Mouse (Mus musculus) embryo, embryonic 9.5 days (tissue): ENCODE data around the gene Lexm.

ENCODE experiments used
- DNase-seq: peaks from one replicate; pipeline ENCODE4 v3.0.0-alpha.2; 2017; ENCODE audit errors: extremely low spot score

Lexm gene

DNA sequence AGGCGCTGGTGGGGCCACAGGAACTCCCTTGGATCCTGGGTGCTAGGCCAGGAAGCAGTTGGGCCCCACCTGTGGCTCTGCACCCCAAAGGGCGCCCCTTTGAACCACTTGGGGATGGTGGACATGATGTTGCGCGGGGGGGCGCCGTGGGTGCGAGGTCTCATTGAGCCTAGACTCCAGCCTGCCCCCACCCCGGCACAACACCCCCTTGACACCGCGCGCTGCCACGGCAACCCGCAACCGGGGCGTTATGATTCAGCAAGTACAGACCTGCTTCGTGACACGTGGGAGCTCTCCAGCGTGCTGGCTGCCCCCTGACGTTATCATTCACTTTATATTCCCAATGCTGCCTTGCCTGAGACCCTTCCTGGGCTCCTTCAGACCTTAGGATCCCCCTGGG is at the start of gene Lexm:
Gene Lexm, minus strand, starts transcription at position 186 of the 400 bp plus-strand sequence.
- DNase-seq = peak; percentile 40

DNA sequence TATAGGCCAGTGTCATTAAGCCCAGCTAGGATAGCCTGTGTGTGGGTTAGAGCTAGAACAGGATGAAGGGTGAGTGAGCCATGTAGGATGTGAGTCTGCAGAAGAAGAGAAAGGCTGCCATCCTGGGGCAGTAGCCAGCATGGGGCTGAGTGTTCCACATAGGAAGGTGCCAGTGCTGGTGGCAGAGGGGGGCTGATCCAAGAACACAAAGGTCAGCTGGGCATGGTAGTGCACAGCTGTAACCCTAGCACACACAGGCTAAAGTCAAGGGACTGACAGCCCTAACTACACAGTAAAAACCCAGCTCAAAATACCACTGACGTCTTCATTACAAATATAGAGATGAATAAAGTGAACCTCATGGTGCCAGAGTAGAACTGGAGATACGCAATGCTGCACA is 49.5 kb upstream of the Lexm start:
- DNase-seq = no peak

DNA sequence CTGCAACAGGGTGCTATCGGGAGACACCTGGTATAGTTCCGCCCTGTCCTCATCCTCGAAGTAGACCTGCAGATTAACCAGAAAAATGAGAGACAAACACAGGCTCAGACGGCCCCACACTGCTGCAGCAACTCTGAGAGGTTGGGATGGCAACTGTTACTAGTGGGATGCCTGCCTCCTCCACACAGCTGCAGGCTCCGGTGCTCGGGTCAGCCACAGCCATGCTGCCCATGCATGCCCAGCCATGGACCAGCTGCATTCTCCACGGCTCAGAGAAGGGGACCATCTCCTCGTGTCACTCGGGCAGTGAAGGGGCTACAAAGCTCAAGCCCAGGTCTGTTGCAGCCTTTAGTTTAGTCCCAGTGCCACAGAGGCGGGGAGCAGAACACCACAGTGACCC is 48.6 kb upstream of the Lexm start:
- DNase-seq = no peak

DNA sequence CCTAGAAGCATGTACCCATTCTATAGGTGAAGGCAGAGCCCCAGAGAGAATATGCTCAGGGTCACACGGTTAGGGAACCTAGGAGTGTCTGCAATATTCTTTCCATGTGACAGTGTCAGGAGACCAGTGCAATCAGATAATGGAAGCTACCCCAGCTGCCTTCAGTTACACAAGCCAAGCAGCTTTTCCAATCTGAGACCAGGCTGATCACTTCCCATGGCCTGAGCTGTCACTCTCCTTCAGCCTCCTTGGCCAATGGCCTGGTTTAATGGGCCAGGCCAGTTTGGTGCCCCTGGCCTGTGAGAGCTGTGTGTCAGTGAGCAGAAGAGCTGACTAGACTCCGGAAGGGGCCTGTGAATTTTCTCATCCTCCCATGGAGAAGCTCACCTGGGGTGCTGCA is 48.2 kb upstream of the Lexm start:
- no peak for DNase-seq

DNA sequence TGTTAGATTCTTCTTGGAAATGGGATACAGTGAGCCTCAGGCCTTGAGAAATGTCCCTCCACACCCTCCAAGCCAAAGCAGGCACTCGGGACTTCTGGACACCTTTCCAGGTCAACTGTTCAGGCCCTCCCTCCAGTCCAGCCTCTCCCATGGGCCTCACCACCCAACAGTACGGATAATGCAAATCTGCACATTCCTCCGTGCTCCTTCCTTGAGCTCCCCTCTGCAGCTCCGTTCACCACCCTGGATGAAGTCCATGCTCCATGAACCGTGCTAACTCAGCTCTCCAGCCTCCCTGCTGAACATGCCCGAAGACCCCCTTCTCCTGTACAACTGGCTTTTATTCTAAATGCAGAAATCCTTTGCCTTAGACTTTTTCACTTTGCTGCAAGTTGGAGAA is 47.7 kb upstream of the Lexm start:
- DNase-seq = no peak

DNA sequence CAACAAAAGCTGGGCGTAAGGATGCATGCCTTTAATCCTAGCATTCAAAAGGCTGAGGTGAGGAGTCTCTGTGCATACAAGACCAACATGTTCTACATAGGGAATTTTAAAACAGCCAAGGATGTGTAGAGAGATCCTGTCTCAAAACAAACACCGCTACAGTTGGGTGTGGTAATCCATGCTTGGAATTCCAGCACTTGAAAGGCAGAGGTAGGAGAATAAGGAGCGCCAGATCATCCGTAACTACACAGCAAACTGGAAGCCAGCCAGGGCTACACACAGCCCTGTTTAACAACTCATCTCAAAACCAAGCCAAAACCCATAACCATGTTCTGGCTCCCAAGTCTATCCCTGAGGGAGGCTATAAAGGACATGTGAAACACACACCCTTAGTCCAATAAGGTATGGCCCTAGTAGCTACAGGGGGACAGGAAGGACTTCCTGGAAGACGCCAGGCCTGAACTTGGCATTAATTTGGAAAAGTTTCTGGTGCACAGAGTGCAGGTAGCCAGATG is 47.0 kb upstream of the Lexm start:
- no peak for DNase-seq

DNA sequence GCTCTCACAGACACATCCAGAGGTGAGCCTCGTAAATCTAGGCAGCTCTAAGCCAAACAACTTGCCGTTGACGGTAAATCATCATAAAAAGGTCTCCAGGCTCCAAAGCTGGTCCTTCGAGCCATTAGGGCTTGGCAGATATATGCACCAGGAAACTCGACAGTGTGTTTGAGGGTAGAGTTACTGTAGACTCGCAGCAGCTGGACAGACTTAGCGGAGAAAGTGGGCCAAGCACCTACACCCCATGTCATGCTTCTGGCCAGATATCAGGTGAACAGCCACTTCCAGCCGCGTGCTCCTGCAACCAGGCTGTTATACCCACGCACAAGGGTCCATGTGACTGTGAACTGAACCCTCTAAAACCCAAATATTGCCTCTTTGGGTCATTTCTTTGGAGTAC is 38.6 kb upstream of the Lexm start:
- no peak for DNase-seq

DNA sequence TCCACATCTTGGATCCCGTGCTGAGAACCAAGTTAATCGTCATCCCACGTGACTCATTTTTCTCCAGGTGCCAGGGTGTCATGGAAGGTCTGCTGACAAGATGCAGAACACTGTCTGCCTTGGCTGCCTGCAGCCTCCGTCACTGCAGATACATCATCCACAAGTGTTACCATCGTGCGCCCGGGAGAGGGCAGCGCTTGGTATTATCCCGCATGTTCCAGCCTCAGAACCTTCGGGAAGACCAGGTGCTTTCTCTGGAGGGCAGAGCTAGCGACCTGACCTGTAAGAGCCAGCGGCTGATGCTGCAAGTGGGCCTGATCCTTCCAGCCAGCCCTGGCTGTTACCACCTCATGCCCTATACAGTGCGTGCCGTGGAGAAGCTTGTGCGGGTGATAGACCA is 36.0 kb upstream of the Lexm start:
- no peak for DNase-seq

DNA sequence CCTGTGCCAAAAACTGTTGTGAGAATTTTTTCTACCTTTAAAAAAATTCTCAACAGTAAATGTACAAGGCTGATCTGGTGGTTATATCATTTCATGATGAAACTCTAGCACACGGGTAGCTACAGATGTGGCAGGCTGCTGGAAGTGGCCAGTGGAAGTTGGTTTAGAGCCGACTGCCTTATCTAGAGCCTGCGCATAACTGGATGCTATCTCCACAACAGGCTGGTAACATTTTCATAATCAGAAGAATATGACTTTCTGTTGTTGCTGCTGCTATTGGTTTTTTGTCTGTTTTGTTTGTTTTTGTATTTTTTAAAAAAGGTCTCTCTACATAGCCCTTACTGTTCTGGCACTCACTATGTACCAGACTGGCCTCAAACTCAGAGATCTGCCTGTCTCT is 35.5 kb upstream of the Lexm start:
- no peak for DNase-seq

DNA sequence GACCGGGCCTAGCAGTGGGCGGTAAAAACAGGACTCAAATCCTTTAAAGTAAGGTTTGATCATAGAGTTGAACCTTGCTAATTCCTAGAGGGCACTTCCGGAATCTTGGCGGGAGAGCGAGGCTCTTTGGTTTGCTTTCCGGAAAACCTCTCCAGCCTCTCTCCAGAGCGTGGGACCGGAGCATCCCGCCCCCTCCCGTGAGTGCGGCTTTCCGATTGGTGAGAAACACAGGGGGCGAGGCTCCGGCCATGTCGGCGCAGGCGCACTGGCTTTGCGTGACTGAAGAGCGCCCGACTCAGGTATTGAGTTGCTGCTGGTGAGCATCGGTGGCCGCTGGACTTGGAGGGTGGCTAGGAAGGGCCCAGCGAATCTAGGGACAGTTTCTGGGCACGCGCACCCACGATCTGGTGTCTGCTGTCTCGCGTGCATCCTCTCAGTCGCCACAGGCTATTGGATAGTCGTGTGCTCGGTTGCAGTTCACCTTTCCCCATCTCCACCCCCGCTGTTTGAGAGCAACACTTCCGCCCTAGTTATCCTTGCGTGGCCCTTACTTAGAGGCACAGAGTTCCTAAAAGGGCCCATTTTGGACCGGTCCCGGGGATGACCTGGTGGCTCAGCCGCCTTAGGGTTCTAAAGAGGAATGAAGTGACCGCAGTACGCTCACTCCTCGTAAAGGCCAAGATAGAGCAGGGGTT is 33.9 kb upstream of the Lexm start, which contains the start of gene Pars2:
Gene Pars2, plus strand, starts transcription at position 237 of the 695 bp plus-strand sequence.
- peak; percentile 98 for DNase-seq

DNA sequence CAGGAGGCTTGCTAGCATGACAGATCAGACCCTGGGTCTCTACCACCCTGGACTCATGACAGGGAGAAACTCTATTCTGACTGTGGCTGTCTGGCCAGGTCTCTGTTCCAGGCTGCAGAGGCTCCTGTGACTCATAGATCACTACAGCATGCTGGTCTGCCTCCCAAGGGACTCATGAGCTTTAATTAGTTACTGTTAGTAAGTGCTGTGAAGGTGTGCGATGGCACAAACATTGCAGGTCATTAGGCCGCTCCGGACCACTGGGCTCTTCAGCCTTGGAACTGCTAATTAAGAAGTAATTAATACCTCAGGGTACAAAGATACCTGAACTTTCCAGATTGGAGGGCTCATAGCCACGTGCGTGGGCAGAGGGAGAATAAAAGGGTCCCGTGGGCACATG is 30.1 kb upstream of the Lexm start:
- no peak for DNase-seq

DNA sequence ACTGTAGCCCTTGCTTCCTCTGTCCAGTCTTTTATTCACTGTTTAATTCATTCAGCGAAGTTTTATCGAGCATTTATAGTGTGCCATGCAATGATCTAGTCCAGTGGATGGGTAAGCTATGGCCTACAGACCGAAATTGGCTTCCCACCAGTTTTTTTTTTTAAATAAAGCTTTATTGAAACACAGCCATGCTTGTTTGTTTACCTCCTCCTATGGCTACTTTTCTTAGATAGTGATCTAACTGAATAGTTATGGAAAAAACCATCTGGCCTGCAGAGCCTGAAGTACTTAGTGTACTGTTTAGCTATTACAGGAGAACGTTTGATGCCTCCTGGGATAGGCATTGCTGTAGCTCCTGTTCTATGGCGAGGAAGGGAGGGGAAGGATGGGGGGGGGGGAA is 28.8 kb upstream of the Lexm start:
- DNase-seq = no peak

DNA sequence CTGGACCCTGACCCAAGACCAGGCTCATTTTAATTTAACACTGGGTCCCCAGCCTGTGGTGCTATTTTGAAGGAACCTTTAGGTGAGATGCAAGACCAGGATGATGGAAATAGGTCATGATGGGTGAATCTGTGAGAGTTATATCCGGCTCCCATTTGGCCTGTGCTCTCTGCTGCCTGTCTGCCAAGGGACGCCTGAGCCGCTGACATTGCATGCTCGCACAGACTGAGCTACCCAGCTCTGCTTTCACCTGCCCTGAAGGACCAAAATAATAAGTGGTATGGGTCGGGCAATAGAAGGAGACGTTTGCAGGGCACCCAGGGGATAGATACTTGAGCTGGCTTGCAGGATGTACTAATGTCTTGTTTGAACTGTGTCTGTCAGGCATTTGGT is 27.2 kb upstream of the Lexm start:
- no peak for DNase-seq

DNA sequence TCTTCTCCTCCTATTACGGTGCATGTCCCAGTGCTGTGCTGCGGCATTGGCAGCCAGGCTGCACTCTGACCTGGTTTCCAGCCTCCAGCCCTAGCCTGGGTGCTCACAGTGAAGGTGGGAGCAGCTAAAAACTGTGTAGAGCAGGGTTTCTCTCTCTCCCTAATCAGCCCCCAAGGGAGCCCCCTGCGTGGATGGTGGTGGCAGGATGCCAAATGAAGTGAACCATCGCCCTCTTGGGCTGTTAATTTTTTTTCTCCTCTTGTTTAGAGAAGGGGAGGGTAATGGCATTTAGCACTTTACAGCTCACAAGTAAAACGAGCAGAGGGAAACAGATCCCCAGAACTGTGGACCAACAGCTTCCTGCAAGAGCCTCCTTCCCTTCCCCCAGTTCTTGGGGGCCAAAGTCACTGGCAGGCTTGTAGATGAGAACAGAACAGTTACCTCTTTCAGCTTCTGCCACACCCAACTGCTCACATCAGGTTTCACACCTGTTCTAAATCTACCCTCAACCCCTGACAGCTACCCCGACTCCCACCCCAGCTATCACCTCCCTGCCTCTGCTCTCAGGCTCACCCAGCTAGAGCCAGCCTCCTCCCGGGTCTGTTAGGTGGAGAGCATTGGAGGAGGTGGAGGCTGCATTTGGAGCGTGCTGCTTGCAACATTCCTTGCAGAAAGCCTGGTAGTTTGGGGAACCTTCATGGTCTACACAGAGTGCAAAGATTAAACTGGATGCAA is 26.6 kb upstream of the Lexm start:
- no peak for DNase-seq

DNA sequence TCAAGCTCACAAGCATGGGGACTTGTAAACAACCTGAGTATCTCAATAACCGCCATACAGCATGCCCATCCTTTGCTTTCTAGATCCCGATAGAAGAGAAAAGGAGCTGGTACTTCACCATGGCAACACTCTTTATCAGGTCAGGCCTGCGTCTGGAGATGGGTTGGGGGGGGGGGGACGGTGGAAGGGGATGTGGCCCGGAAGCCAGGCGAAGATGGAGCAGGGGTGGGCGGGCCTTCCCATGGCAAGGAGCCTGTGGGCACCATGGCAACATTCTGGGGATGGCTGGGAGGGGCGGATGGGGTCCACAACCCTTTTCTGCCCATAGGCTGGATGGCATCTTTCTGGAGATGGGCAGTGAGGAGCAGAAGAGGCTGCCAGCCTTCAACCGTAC is 17.0 kb upstream of the Lexm start:
- DNase-seq = no peak

DNA sequence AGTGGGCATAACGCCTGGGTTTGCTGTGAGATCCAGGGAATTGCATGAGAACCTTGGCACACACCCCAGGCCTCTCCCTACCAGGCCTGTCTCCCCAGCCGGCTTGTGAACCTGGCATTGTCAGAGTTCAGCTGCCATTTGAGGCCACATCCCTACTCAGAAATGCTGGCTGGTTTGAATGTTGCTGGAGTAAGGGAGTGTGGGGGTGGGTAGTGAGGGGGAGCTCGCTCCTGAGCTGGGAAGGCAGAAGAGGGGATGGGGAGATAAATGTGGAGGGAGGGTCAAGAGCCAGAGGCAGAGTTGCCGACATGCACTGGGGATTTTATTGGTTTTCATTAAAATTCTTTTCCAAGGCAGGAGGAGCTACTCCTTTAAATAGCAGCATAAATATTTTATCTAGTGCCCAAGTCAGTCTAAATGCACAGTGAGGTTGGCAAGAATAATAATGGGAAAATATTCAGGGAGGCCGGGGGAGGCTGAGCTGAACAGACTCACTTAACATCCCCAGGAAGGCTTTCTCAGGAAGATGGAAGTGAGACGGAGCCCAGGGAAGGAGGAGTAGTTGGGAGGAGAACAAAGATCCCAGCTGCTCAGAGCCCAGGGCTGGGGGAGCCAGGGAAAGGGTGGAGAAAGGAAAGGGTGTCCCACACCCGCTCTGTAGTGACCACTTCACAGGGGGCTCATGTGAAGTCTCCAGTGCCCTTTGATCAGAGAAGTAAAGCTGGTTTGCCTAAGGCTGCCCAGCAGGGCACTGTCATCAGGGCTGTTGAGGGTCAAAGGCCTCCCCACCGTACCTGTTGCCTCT is 16.4 kb upstream of the Lexm start:
- DNase-seq = no peak

DNA sequence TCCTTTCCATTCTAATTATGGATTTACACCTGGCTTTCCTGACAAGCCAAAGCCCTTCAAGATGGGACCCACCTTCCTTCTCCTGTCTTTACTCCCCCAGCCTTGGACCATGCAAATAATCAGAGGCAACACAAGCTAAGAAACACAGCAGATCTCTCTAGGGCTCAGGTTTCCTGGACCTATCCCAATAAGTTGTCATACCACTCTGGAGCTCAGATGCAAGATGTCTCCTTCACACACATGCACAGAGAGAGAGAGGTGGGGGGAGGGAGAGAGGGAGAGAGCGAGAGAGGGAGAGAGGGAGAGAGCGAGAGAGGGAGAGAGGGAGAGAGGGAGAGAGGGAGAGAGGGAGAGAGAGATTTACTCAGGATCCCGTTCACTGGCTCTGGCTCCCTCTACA is 15.3 kb upstream of the Lexm start:
- DNase-seq = no peak

DNA sequence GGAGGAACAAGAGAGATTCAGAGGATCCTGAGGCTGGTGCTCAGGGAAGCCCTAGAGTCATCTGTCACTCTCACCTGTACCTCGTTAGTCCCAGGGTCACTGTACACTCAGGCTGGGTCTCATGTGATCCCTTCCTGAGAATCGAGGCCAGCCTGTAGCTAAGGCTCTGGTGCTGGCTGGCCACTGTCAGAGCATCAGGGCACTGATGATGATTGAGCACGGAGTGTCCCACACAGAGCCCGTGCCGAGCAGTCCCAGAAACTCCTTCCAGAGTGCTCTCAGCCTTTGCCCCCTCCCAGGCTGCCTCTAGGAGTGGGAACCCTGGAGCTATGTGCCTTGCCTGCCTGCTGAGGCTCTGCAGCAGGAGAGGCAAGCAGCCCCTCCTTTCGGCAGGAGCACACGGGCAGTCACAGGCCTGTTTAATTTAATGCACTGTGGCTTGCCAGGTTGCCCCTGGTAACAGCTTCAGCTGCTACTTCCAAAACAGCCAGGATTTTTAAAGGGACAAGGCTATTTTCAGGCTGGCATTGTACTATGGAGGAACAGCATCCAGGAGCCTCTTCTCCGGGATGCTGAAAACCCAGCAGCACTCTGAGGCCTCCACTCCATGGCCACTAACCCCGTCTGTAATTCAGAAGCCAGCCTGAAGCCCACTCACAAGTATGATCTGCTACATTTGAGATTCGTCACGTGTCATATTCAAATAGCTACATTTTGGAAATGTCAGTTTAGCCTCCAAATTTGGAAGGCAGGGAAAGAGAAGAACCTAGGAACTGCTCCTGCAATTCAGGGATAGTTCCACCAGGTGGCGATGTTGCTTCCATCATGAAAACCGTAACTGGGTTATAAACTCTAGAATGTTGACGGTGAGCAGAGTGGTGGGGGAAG is 13.5 kb upstream of the Lexm start:
- peak; percentile 62 for DNase-seq

DNA sequence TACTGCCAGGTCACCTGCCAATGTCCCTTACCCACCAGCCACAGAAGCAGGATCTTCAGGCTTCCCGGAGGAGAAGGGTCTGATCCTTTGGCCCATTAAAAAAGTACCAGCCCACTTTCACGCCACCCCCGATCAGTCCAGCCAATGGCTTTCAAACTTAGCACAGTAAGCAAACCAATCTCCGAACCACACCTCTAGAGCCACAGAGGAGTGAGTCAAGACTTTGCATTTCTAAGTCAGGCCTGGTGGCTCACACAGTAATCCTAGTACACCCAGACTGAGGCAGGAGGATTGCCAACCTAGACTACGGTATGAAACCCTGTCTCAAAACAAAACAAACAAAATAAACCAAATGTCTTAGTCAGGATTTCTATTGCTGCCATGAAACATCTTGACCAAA is 12.3 kb upstream of the Lexm start:
- DNase-seq = no peak

DNA sequence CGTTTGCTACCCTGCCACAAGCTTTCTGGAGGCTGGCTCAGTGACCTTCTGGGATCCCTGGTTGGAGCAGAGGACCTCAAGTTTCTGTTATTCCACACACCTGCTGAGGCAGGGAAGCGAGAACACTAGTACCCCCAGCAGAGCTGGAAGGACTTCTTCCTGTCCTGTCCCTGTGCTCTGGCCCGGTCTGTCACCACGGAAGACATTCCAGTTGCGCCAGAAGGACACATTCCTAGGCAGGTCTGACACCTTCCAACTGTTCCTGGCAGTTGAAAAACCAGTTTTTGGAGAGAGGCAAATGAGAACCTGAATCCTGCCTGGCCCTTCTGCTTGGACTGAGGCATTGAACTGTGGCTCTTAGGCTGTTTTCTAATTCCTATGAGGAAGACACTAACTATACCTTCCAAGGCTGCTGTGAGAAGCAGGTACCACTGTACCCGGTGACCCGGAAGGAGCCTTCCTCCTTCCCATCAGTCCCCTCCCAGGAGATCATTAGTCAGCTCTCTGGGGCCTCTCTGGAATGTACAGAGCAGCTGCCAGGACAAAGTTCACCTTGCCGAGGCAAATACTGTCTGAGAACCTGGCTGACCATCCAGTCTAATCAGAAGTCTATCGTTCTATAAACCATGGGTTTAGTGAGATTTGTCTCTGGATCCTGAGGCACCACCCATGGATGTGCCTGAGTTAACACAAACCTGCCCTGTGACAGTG is 11.8 kb upstream of the Lexm start:
- DNase-seq = no peak

DNA sequence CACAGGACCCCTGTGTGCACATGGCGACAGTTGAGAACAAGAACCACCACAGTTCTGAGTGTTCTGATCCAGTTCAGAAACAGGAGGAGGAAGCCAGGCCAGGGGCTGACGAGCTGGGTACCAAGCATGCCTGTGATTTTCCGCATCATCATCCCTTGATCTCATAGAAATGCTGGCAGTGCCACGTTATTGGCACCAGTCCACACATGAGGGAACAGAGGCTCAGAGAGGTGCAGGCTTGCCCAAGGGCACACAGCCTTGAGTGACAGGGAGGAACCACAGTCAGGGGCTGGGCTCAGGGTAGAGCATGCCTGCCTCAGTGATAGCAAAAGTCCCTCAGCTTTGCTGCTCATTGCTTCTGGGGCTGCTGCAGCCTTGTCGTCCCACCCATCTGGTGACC is 10.8 kb upstream of the Lexm start:
- no peak for DNase-seq
